Mouse (Mus musculus) stomach, embryonic 14.5 days (tissue): ENCODE results near the gene Phpt1. TPM values are rescaled to one million over a fixed set of nuclear protein-coding genes. Genes with fewer than 3 reads are reported as not detected.

Experiments
- ATAC-seq: fragments of 200-750 bp; cut with Nextera tagmentation; 2 replicates; pipeline ENCODE4 v1.8.0; 2017; ENCODE audit warnings: low read depth, moderate TSS enrichment; ENCODE audit not compliant: insufficient number of reproducible peaks, insufficient read depth, low FRiP score
- H3K27ac ChIP-seq: fragments of 300-500 bp; sonication (generic); 2 replicates; pipeline ENCODE4 v1.5.1; 2014; ENCODE audit warnings: mild to moderate bottlenecking, low read length, moderate library complexity, mixed read lengths
- H3K27me3 ChIP-seq: fragments of 300-500 bp; sonication (generic); 2 replicates; pipeline ENCODE4 v1.6.1; 2014; ENCODE audit warnings: low read length, control low read depth, mixed read lengths; ENCODE audit not compliant: control insufficient read depth, insufficient read depth
- H3K36me3 ChIP-seq: fragments of 300-500 bp; sonication (generic); 2 replicates; pipeline ENCODE4 v1.6.1; 2014; ENCODE audit warnings: mild to moderate bottlenecking, control low read depth, low read length, moderate library complexity, mixed read lengths; ENCODE audit not compliant: control insufficient read depth, insufficient read depth
- H3K4me1 ChIP-seq: fragments of 300-500 bp; sonication (generic); 2 replicates; pipeline ENCODE4 v1.6.1; 2014; ENCODE audit warnings: low read length, control low read depth, mixed read lengths; ENCODE audit not compliant: control insufficient read depth, insufficient read depth
- H3K4me2 ChIP-seq: fragments of 300-500 bp; sonication (generic); replicated peaks from 2 replicates; pipeline ENCODE4 v1.6.1; 2014; ENCODE audit warnings: low read depth, low read length, control low read depth
- H3K4me3 ChIP-seq: fragments of 300-500 bp; sonication (generic); 2 replicates; pipeline ENCODE4 v1.5.1; 2014; ENCODE audit warnings: low read depth, low read length, control low read depth
- H3K9ac ChIP-seq: fragments of 300-500 bp; sonication (generic); replicated peaks from 2 replicates; pipeline ENCODE4 v1.6.1; 2014; ENCODE audit warnings: low read depth, mild to moderate bottlenecking, control low read depth, low read length, moderate library complexity, mixed read lengths
- H3K9me3 ChIP-seq: fragments of 300-500 bp; sonication (generic); 2 replicates; pipeline ENCODE4 v1.6.1; 2016; ENCODE audit warnings: low read depth, low read length, control low read depth; ENCODE audit not compliant: control insufficient read depth
- WGBS: fragments of 180-500 bp; shearing (Covaris S2); extraction: QIAGEN DNeasy Blood & Tissue Kit; methylation state at CpG from one replicate; pipeline ENCODE4 v1.1.7; 2014; 5-methylcytosine and 5-hydroxymethylcytosine counted together
- polyA plus RNA-seq: library from polyadenylated mRNA; unstranded; fragments of >200 nt; fragmentation: Nextera tagmentation; extraction: Ambion mirVana; gene quantifications from 2 replicates; pipeline ENCODE4 v1.2.1, GENCODE M21; 2014

The Phpt1 gene
- polyA plus RNA-seq, 1 experiment from 2014 or later: 231 TPM

DNA sequence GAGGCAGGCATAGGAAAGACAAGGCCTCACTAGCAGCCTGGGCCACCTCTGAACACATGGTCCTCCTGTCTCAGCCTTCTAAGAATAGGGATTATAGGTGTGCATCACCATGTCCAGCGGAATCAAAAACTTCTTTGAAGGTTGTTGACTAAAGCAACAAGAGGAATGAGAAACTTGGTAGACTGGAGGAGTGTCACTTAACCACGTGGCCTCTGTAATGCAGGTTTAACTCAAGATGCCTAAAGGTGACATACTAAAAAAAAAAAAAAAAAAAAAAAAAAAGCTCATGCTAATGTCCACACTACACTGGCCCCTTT is 40.2 kb downstream of the Phpt1 start:
- H3K9ac ChIP-seq: no peak overlapping the region
- no peak overlapping the region for H3K4me2 ChIP-seq
- no peak for ATAC-seq
- no peaks in the 10 kb centered on the region for H3K4me1 ChIP-seq
- no peak overlapping the region for H3K27ac ChIP-seq
- no peak overlapping the region for H3K4me3 ChIP-seq
- peaks cover 39% of the 10 kb centered on the region for H3K36me3 ChIP-seq
- H3K9me3 ChIP-seq: no peaks in the 10 kb centered on the region
- WGBS: 96% methylated on average over 2 of the region's 2 CpGs
- no peaks in the 10 kb centered on the region for H3K27me3 ChIP-seq

DNA sequence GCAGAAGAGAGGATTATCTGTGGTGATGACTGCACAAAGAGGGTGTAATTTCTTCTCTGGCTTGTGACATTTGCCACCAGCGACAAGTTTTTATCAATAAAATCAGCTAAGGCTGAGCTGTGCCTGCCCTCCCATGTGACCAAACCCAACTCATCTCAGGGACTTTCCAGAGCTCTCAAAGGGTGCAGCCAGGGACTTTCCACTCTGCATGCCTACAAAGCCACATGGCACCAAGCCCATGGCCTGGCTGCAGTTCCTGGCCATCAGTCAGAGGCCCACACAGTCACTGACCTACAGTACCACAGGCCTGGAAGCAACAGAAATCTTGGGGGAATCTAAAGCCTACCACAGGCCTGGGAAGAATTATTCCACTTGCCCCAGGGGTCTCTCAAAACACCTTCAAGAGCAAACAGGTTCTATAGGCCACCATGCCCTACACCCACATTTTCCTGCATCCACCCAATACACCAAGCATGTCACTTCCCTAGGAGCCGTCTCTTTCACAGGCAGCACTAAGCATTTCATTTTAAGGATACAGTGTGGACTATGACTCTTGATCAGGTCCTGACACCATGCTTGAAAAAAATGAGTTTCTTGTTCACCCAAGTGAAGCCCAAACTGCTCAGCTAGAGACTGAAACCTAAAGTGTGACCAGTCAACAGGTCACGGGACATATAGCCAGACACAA is 40.7 kb downstream of the Phpt1 start:
- Histone ChIP-seq H3K4me2 (no peak overlapping the region), H3K27ac (no peak overlapping the region), H3K27me3 (no peaks in the 10 kb centered on the region), H3K36me3 (peaks cover 42% of the 10 kb centered on the region), H3K4me1 (no peaks in the 10 kb centered on the region), H3K4me3 (no peak overlapping the region), H3K9ac (no peak overlapping the region), H3K9me3 (no peaks in the 10 kb centered on the region)
- 87% methylated on average over 3 of the region's 3 CpGs for WGBS
- ATAC-seq: no peak

DNA sequence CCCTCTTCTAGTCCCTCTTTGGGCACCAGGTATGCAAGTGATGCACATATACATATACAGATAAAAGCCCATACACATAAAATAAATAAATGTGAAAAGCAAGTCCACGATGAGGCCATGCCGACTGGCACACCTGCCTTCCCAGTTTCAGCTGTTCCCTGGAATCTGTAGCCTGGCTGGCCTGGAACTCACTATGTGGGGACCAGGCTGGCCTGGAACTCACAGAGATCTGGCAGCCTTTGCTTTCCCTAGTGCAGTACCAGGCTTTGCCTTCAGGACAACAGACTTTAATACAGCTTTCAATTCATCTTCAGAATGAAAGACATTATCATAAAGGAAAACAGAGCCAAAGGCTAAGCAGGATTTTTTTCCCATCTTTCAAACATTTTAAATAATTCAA is 41.3 kb downstream of the Phpt1 start:
- WGBS: 93% methylated on average over 2 of the region's 2 CpGs
- H3K4me2 ChIP-seq: no peak overlapping the region
- H3K4me1 ChIP-seq: no peaks in the 10 kb centered on the region
- H3K4me3 ChIP-seq: no peak overlapping the region
- H3K27me3 ChIP-seq: no peaks in the 10 kb centered on the region
- no peaks in the 10 kb centered on the region for H3K9me3 ChIP-seq
- peaks cover 48% of the 10 kb centered on the region for H3K36me3 ChIP-seq
- no peak overlapping the region for H3K27ac ChIP-seq
- no peak overlapping the region for H3K9ac ChIP-seq
- no peak for ATAC-seq

DNA sequence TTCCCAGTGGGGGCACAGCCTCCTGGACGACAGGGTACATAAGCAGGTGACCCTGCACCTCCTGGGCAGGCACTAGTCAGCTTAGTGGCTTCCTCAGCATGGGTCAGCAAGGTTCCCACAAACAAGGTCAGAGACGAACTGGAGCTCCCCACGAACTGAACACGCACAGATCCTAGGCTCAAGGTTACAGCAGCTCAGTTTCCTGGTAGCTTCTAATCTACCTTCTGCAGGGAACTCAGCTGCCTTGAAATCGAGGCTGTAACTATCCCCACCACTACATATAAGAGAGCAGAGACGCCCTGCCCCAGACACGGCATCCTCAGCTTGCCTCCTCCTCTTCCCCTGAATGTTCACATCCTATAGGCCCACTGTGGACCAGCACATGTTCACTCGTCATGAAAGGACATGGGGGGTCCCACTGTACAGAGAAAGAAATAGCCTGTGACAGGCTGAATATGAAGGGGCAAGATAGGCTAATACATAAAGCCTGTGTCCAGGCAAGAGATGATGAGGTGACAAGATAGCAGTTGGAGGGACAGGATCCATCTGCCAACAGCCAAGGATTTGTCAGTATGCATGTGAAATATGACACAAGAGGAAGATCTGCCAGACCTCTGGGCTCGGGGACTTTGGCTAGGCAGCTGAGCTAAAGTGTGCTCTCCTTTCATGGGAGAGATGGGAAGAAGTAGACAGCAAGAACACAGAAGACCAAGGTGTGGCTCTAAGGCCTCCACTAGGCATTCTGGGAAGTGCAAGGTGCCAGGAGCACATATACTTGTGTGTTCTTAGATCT is 48.3 kb downstream of the Phpt1 start:
- Histone ChIP-seq H3K27me3 (no peaks in the 10 kb centered on the region), H3K4me3 (no peak overlapping the region), H3K36me3 (peaks cover 70% of the 10 kb centered on the region), H3K9me3 (no peaks in the 10 kb centered on the region), H3K4me1 (no peaks in the 10 kb centered on the region), H3K9ac (no peak overlapping the region), H3K27ac (no peak overlapping the region), H3K4me2 (no peak overlapping the region)
- no peak for ATAC-seq
- WGBS: 89% methylated on average over 9 of the region's 9 CpGs

Other genes starting within 250 kb of the Phpt1 start
- 98.7 and 111 TPM in 2 replicates for gene Man1b1, start 242.9 kb downstream of the Phpt1 start, polyA plus RNA-seq
- 16.8 and 19.5 TPM in 2 replicates for gene Dpp7, start 218.9 kb downstream of the Phpt1 start, polyA plus RNA-seq
- gene Uap1l1, start 209.5 kb downstream of the Phpt1 start, polyA plus RNA-seq: 21.9 and 27.2 TPM in 2 replicates
- 31.3 and 36.4 TPM in 2 replicates for gene Sapcd2, start 202.9 kb downstream of the Phpt1 start, polyA plus RNA-seq
- gene Entpd2, start 179.3 kb downstream of the Phpt1 start, polyA plus RNA-seq: 8.0 and 9.0 TPM in 2 replicates
- gene Npdc1, start 175.9 kb downstream of the Phpt1 start, polyA plus RNA-seq: 48.3 and 53.7 TPM in 2 replicates
- 0.12 TPM in 1 of 2 replicates, not detected in the other for gene Fut7, start 152.0 kb downstream of the Phpt1 start, polyA plus RNA-seq
- gene Abca2, start 146.5 kb downstream of the Phpt1 start, polyA plus RNA-seq: 5.4 and 6.4 TPM in 2 replicates
- 7.2 and 9.0 TPM in 2 replicates for gene Clic3, start 118.4 kb downstream of the Phpt1 start, polyA plus RNA-seq
- gene Paxx, start 114.1 kb downstream of the Phpt1 start, polyA plus RNA-seq: 30.3 and 34.2 TPM in 2 replicates
- gene Ptgds, start 105.2 kb downstream of the Phpt1 start, polyA plus RNA-seq: 5.3 and 6.4 TPM in 2 replicates
- gene Lcn12, start 81.3 kb downstream of the Phpt1 start, polyA plus RNA-seq: not detected in 2 replicates
- gene Fbxw5, start 74.5 kb downstream of the Phpt1 start, polyA plus RNA-seq: 77.5 and 79.3 TPM in 2 replicates
- 4.8 and 7.4 TPM in 2 replicates for gene C8g, start 73.5 kb downstream of the Phpt1 start, polyA plus RNA-seq
- 30.5 and 33.2 TPM in 2 replicates for gene Traf2, start 28.3 kb downstream of the Phpt1 start, polyA plus RNA-seq
- 342 and 346 TPM in 2 replicates for gene Edf1, start 17.4 kb downstream of the Phpt1 start, polyA plus RNA-seq
- gene Mamdc4, start 379 bp downstream of the Phpt1 start, polyA plus RNA-seq: 3.6 and 5.5 TPM in 2 replicates
- 0.70 and 1.3 TPM in 2 replicates for gene Ajm1, start 6.5 kb upstream of the Phpt1 start, polyA plus RNA-seq
- 67.2 and 69.0 TPM in 2 replicates for gene Rabl6, start 33.3 kb upstream of the Phpt1 start, polyA plus RNA-seq
- 0.19 and 0.24 TPM in 2 replicates for gene Ccdc183, start 42.5 kb upstream of the Phpt1 start, polyA plus RNA-seq
- gene Tmem141, start 46.8 kb upstream of the Phpt1 start, polyA plus RNA-seq: 25.5 and 26.3 TPM in 2 replicates
- gene Fcna, start 52.8 kb upstream of the Phpt1 start, polyA plus RNA-seq: 0.98 and 1.4 TPM in 2 replicates
- not detected in 2 replicates for gene Lcn8, start 77.9 kb upstream of the Phpt1 start, polyA plus RNA-seq
- not detected in 2 replicates for gene Lcn5, start 82.7 kb upstream of the Phpt1 start, polyA plus RNA-seq
- gene Lcn6, start 101.6 kb upstream of the Phpt1 start, polyA plus RNA-seq: not detected in 2 replicates
- not detected in 2 replicates for gene Lcn10, start 107.5 kb upstream of the Phpt1 start, polyA plus RNA-seq
- not detected in 2 replicates for gene Obp2a, start 124.8 kb upstream of the Phpt1 start, polyA plus RNA-seq
- gene Bmyc, start 131.5 kb upstream of the Phpt1 start, polyA plus RNA-seq: 72.0 and 74.9 TPM in 2 replicates
- not detected in 2 replicates for gene Obp2b, start 161.8 kb upstream of the Phpt1 start, polyA plus RNA-seq
- not detected in 2 replicates for gene Lcn3, start 190.3 kb upstream of the Phpt1 start, polyA plus RNA-seq
- not detected in 2 replicates for gene Lcn11, start 201.8 kb upstream of the Phpt1 start, polyA plus RNA-seq
- not detected in 2 replicates for gene Gm13539, start 207.0 kb upstream of the Phpt1 start, polyA plus RNA-seq
- not detected in 2 replicates for gene Glt6d1, start 240.6 kb upstream of the Phpt1 start, polyA plus RNA-seq
- gene Lcn9, start 247.9 kb upstream of the Phpt1 start, polyA plus RNA-seq: not detected in 2 replicates